Mouse (Mus musculus): ENCODE measurements at regions not wholly inside any gene's neighbourhood (a gene's known extent, or its start where the extent isn't known, plus 50 kb on each side); places are given as distances from the start of the nearest gene placed in this dataset.

- no peak for DNase-seq
Measured at GRCm38 (mm10) chr1:125123861-125124260, 311.7 kb downstream of the Actr3 start.

GRCm38 (mm10) chr1:125100596-125100995 lies 334.9 kb downstream of the Actr3 start:
- DNase-seq = no peak

GRCm38 (mm10) chr1:125084906-125085305 lies 350.6 kb downstream of the Actr3 start:
- no peak for DNase-seq

GRCm38 (mm10) chr1:125039572-125040326 lies 395.8 kb downstream of the Actr3 start:
- no peak for DNase-seq

- DNase-seq = no peak
Measured at GRCm38 (mm10) chr1:125013301-125013700, 422.2 kb downstream of the Actr3 start.

GRCm38 (mm10) chr1:125011893-125012292 lies 423.6 kb downstream of the Actr3 start:
- no peak for DNase-seq

GRCm38 (mm10) chr1:124997577-124997976 lies 437.9 kb downstream of the Actr3 start:
- DNase-seq = peak; percentile 47 to 52

- no peak for DNase-seq
Measured at GRCm38 (mm10) chr1:124950849-124951248, 484.7 kb downstream of the Actr3 start.

GRCm38 (mm10) chr1:124904373-124904772 lies 531.2 kb downstream of the Actr3 start:
- DNase-seq = no peak

- no peak for DNase-seq
Measured at GRCm38 (mm10) chr1:124871148-124871547, 564.4 kb downstream of the Actr3 start.

GRCm38 (mm10) chr1:124866248-124866647 lies 569.3 kb downstream of the Actr3 start:
- DNase-seq = no peak

- DNase-seq = no peak
Measured at GRCm38 (mm10) chr1:124845681-124846080, 589.8 kb downstream of the Actr3 start.

- DNase-seq = no peak
Measured at GRCm38 (mm10) chr1:124825717-124826116, 609.8 kb downstream of the Actr3 start.

GRCm38 (mm10) chr1:124793026-124793425 lies 642.5 kb downstream of the Actr3 start:
- no peak for DNase-seq

GRCm38 (mm10) chr1:124790646-124791045 lies 644.9 kb downstream of the Actr3 start:
- DNase-seq = no peak

GRCm38 (mm10) chr1:124790130-124790529 lies 645.4 kb downstream of the Actr3 start:
- DNase-seq = no peak

- no peak for DNase-seq
Measured at GRCm38 (mm10) chr1:124783066-124783465, 652.5 kb downstream of the Actr3 start.

GRCm38 (mm10) chr1:124777685-124778084 lies 657.8 kb downstream of the Actr3 start:
- no peak for DNase-seq

GRCm38 (mm10) chr1:124756721-124757120 lies 678.8 kb downstream of the Actr3 start:
- no peak for DNase-seq

- DNase-seq = no peak
Measured at GRCm38 (mm10) chr1:124739777-124740176, 694.4 kb upstream of the Dpp10 start.

- DNase-seq = no peak
Measured at GRCm38 (mm10) chr1:124730364-124730763, 685.0 kb upstream of the Dpp10 start.

- DNase-seq = peak; percentile 31 to 52
Measured at GRCm38 (mm10) chr1:124718065-124718464, 672.7 kb upstream of the Dpp10 start.

- no peak for DNase-seq
Measured at GRCm38 (mm10) chr1:124706246-124706645, 660.9 kb upstream of the Dpp10 start.

- DNase-seq = no peak
Measured at GRCm38 (mm10) chr1:124674420-124674819, 629.1 kb upstream of the Dpp10 start.

GRCm38 (mm10) chr1:124652872-124653271 lies 607.5 kb upstream of the Dpp10 start:
- no peak for DNase-seq

Data from cerebellum, adult 18-20 months (tissue).